Mouse (Mus musculus) neural tube, embryonic 14.5 days (tissue): ENCODE measurements around the gene Itga11. TPM values are rescaled to one million over a fixed set of nuclear protein-coding genes. Genes with fewer than 3 reads are reported as not detected.

Experiments used
- ATAC-seq: fragments of 200-750 bp; cut with Nextera tagmentation; 2 replicates; pipeline ENCODE4 v1.8.0; 2017; ENCODE audit warnings: low read depth, mild to moderate bottlenecking, moderate TSS enrichment, moderate library complexity
- H3K27ac ChIP-seq: fragments of 300-500 bp; sonication (generic); 2 replicates; pipeline ENCODE4 v1.5.1; 2014; ENCODE audit warnings: low read depth, mild to moderate bottlenecking, control low read depth, low read length, moderate library complexity, mixed read lengths
- H3K27me3 ChIP-seq: fragments of 300-500 bp; sonication (generic); 2 replicates; pipeline ENCODE4 v1.6.1; 2014; ENCODE audit warnings: low read length; ENCODE audit not compliant: control insufficient read depth, insufficient read depth
- H3K36me3 ChIP-seq: fragments of 300-500 bp; sonication (generic); 2 replicates; pipeline ENCODE4 v1.6.1; 2014; ENCODE audit warnings: low read length, mixed read lengths; ENCODE audit not compliant: control insufficient read depth, insufficient read depth
- H3K4me1 ChIP-seq: fragments of 300-500 bp; sonication (generic); 2 replicates; pipeline ENCODE4 v1.6.1; 2014; ENCODE audit warnings: low read length; ENCODE audit not compliant: control insufficient read depth, insufficient read depth
- H3K4me2 ChIP-seq: fragments of 300-500 bp; sonication (generic); 2 replicates; pipeline ENCODE4 v1.6.1; 2014; ENCODE audit warnings: mild to moderate bottlenecking, low read depth, low read length, control low read depth
- H3K4me3 ChIP-seq: fragments of 300-500 bp; sonication (generic); 2 replicates; pipeline ENCODE4 v1.5.1; 2014; ENCODE audit warnings: low read depth, low read length, control low read depth, mixed read lengths
- H3K9ac ChIP-seq: fragments of 300-500 bp; sonication (generic); replicated peaks from 2 replicates; pipeline ENCODE4 v1.6.1; 2014; ENCODE audit warnings: low read depth, mild to moderate bottlenecking, control low read depth, low read length, mixed read lengths
- H3K9me3 ChIP-seq: fragments of 300-500 bp; sonication (generic); 2 replicates; pipeline ENCODE4 v1.6.1; 2016; ENCODE audit warnings: low read length; ENCODE audit not compliant: control insufficient read depth
- WGBS: fragments of 180-500 bp; shearing (Covaris S2); extraction: QIAGEN DNeasy Blood & Tissue Kit; methylation state at CpG from one replicate; pipeline ENCODE4 v1.1.7; 2014; 5-methylcytosine and 5-hydroxymethylcytosine counted together
- polyA plus RNA-seq: library from polyadenylated mRNA; unstranded; fragments of >200 nt; fragmentation: Nextera tagmentation; extraction: Ambion mirVana; gene quantifications from 2 replicates; pipeline ENCODE4 v1.2.1, GENCODE M21; 2014

Gene Itga11
- polyA plus RNA-seq, 1 experiment from 2014 or later = 0.33 TPM

GRCm38 (mm10) chr9:62722716-62723115, 45.1 kb downstream of the Itga11 start:
- H3K4me2 ChIP-seq = no peak overlapping the region
- H3K27ac ChIP-seq = no peak overlapping the region
- H3K36me3 ChIP-seq = no peaks in the 10 kb centered on the region
- H3K9me3 ChIP-seq = no peaks in the 10 kb centered on the region
- 59% methylated on average over 6 of the region's 6 CpGs for WGBS
- H3K4me1 ChIP-seq = 0 out of 2 replicates have a peak, but pooled peaks cover 2% of the 10 kb centered on the region
- no peak overlapping the region for H3K4me3 ChIP-seq
- ATAC-seq = no peak
- no peak overlapping the region for H3K9ac ChIP-seq
- H3K27me3 ChIP-seq = no peaks in the 10 kb centered on the region

- no peak overlapping the region for H3K4me3 ChIP-seq
- no peak overlapping the region for H3K9ac ChIP-seq
- H3K4me2 ChIP-seq = no peak overlapping the region
- no peaks in the 10 kb centered on the region for H3K27me3 ChIP-seq
- no peak for ATAC-seq
- no peaks in the 10 kb centered on the region for H3K36me3 ChIP-seq
- H3K9me3 ChIP-seq = no peaks in the 10 kb centered on the region
- no peaks in the 10 kb centered on the region for H3K4me1 ChIP-seq
- no peak overlapping the region for H3K27ac ChIP-seq
- 74% methylated on average over 9 of the region's 9 CpGs for WGBS
These were observed 46.5 kb downstream of the Itga11 start for GRCm38 (mm10) chr9:62724175-62724574.

- Histone ChIP-seq H3K4me1 (no peaks in the 10 kb centered on the region), H3K27ac (no peak overlapping the region), H3K27me3 (no peaks in the 10 kb centered on the region), H3K4me2 (no peak overlapping the region), H3K36me3 (no peaks in the 10 kb centered on the region), H3K4me3 (no peak overlapping the region), H3K9ac (no peak overlapping the region), H3K9me3 (no peaks in the 10 kb centered on the region)
- no peak for ATAC-seq
- whole genome bisulfite sequencing = 7% methylated on average over 5 of the region's 5 CpGs
These were observed 47.6 kb downstream of the Itga11 start for GRCm38 (mm10) chr9:62725247-62725646.

- 61% methylated on average over 6 of the region's 6 CpGs for WGBS
- Histone ChIP-seq H3K4me2 (no peak overlapping the region), H3K4me3 (no peak overlapping the region), H3K27me3 (no peaks in the 10 kb centered on the region), H3K9me3 (no peaks in the 10 kb centered on the region), H3K4me1 (no peaks in the 10 kb centered on the region), H3K9ac (no peak overlapping the region), H3K36me3 (no peaks in the 10 kb centered on the region), H3K27ac (no peak overlapping the region)
- no peak for ATAC-seq
These were observed 48.8 kb downstream of the Itga11 start for GRCm38 (mm10) chr9:62726472-62726871.

GRCm38 (mm10) chr9:62744558-62745275, 67.1 kb downstream of the Itga11 start:
- Histone ChIP-seq H3K4me3 (no peak overlapping the region), H3K9me3 (no peaks in the 10 kb centered on the region), H3K4me2 (no peak overlapping the region), H3K27ac (no peak overlapping the region), H3K36me3 (no peaks in the 10 kb centered on the region), H3K27me3 (no peaks in the 10 kb centered on the region), H3K9ac (no peak overlapping the region), H3K4me1 (no peaks in the 10 kb centered on the region)
- ATAC-seq = no peak
- WGBS = 65% methylated on average over 7 of the region's 7 CpGs

GRCm38 (mm10) chr9:62746646-62747045, 69.0 kb downstream of the Itga11 start:
- WGBS = 81% methylated on average over 6 of the region's 6 CpGs
- ATAC-seq = no peak
- Histone ChIP-seq H3K4me3 (no peak overlapping the region), H3K27me3 (no peaks in the 10 kb centered on the region), H3K9me3 (no peaks in the 10 kb centered on the region), H3K36me3 (no peaks in the 10 kb centered on the region), H3K4me2 (no peak overlapping the region), H3K9ac (no peak overlapping the region), H3K27ac (no peak overlapping the region), H3K4me1 (no peaks in the 10 kb centered on the region)

GRCm38 (mm10) chr9:62749666-62750065, 72.0 kb downstream of the Itga11 start:
- Histone ChIP-seq H3K4me3 (no peak overlapping the region), H3K27me3 (no peaks in the 10 kb centered on the region), H3K9ac (no peak overlapping the region), H3K9me3 (no peaks in the 10 kb centered on the region), H3K36me3 (no peaks in the 10 kb centered on the region), H3K27ac (no peak overlapping the region), H3K4me1 (no peaks in the 10 kb centered on the region), H3K4me2 (no peak overlapping the region)
- WGBS = 69% methylated on average over 6 of the region's 6 CpGs
- ATAC-seq = no peak

- no peaks in the 10 kb centered on the region for H3K36me3 ChIP-seq
- H3K27me3 ChIP-seq = no peaks in the 10 kb centered on the region
- no peaks in the 10 kb centered on the region for H3K9me3 ChIP-seq
- no peak for ATAC-seq
- WGBS = 90% methylated on average over 11 of the region's 11 CpGs
- no peak overlapping the region for H3K4me3 ChIP-seq
- H3K9ac ChIP-seq = no peak overlapping the region
- H3K4me1 ChIP-seq = no peaks in the 10 kb centered on the region
- no peak overlapping the region for H3K4me2 ChIP-seq
- H3K27ac ChIP-seq = no peak overlapping the region
These were observed 72.8 kb downstream of the Itga11 start for GRCm38 (mm10) chr9:62750381-62750780.

GRCm38 (mm10) chr9:62758288-62758687, 80.7 kb downstream of the Itga11 start:
- no peaks in the 10 kb centered on the region for H3K9me3 ChIP-seq
- no peak overlapping the region for H3K9ac ChIP-seq
- 80% methylated on average over 4 of the region's 4 CpGs for WGBS
- no peak overlapping the region for H3K4me2 ChIP-seq
- H3K4me3 ChIP-seq = no peak overlapping the region
- ATAC-seq = no peak
- no peaks in the 10 kb centered on the region for H3K36me3 ChIP-seq
- no peaks in the 10 kb centered on the region for H3K4me1 ChIP-seq
- H3K27me3 ChIP-seq = no peaks in the 10 kb centered on the region
- no peak overlapping the region for H3K27ac ChIP-seq
